Comparison of ENCODE assay signal across 1 mouse cellular context in the genomic region with DNA sequence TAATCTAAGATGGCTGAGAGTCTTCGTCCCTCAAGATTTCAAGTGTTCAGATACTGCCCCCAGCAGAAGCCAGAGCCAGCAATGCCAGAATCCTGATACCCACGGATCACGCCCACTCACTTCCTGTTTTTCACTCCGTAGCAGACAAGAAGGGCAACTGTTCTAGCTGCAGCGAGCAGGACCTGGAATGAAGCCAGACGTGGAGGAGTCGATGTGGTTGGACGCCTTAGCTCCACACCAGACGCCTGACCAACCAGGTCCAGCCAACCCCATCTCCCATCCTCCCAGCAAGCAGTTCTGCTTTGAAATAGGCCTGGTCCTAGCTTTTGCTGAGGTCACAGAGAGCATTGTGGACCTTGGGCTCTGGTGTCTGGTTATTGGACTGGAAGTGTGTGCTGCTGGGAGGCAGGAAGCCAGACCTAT.
TF ChIP-seq lines count a peak whose summit lies in the region.

No protein-coding gene starts in this region.

TF ChIP-seq in MEL, 35 proteins besides CTCF, POLR2A, EP300 and RAD21:
- no peak for TF ChIP-seq ZNF384 (IDR thresholded peaks at IDR 0.05; ENCODE audit: low read depth, low read length)
- no peak; the same call in 1 of the 2 replicates for TF ChIP-seq GATA1 (IDR thresholded peaks at IDR 0.05; ENCODE audit: low read depth, low read length)
- peak; percentile 33; the same call in 1 of the 2 replicates for TF ChIP-seq MXI1 (IDR thresholded peaks at IDR 0.05; ENCODE audit: low read depth, low read length)
- peak; percentile 53; the same call in 1 of the 2 replicates for TF ChIP-seq ETS1 (IDR thresholded peaks at IDR 0.05; ENCODE audit: low read depth, low read length)
- peak; percentile 55; the same call in 1 of the 2 replicates for TF ChIP-seq SIN3A (IDR thresholded peaks at IDR 0.05; ENCODE audit: low read length)
- peak; percentile 57 for TF ChIP-seq TBP (IDR thresholded peaks at IDR 0.05; ENCODE audit: low read depth, low read length)
- TF ChIP-seq TAL1 (IDR thresholded peaks at IDR 0.05; ENCODE audit: low read length) = peak; percentile 12; the same call in 1 of the 2 replicates
- 0 out of 2 replicates have a peak, but pooled peaks have one; percentile 26 for TF ChIP-seq NELFE (IDR thresholded peaks at IDR 0.05; ENCODE audit: low read depth, low read length)
- TF ChIP-seq CHD2 (IDR thresholded peaks at IDR 0.05; ENCODE audit: low read length) = no peak
- TF ChIP-seq MYB (IDR thresholded peaks at IDR 0.05; ENCODE audit: low read depth, low read length) = no peak
- TF ChIP-seq POLR2AphosphoS2 (IDR thresholded peaks at IDR 0.05; ENCODE audit: low read length) = no peak
- no peak for TF ChIP-seq SMC3 (IDR thresholded peaks at IDR 0.05; ENCODE audit: low read depth, low read length)
- TF ChIP-seq RCOR1 (IDR thresholded peaks at IDR 0.05; ENCODE audit: low read depth, low read length) = peak; percentile 78
- TF ChIP-seq MAX (IDR thresholded peaks at IDR 0.05; ENCODE audit: low read length) = peak; percentile 59
- TF ChIP-seq ELF1 (IDR thresholded peaks at IDR 0.05; ENCODE audit: low read depth, low read length) = peak; percentile 68; the same call in 1 of the 2 replicates
- TF ChIP-seq MYC (IDR thresholded peaks at IDR 0.05; ENCODE audit: low read depth, low read length) = peak; percentile 67; the same call in 1 of the 2 replicates
- TF ChIP-seq MAZ (IDR thresholded peaks at IDR 0.05; ENCODE audit: low read depth, low read length) = peak; percentile 79; the same call in 1 of the 2 replicates
- TF ChIP-seq ZMIZ1 (IDR thresholded peaks at IDR 0.05; ENCODE audit: low read depth, low read length) = no peak
- TF ChIP-seq MEF2A (IDR thresholded peaks at IDR 0.05; ENCODE audit: extremely low read depth, insufficient replicate concordance, low read depth, low read length, poor library complexity, severe bottlenecking) = 0 out of 2 replicates have a peak, but pooled peaks have one; percentile 8
- TF ChIP-seq BHLHE40 (IDR thresholded peaks at IDR 0.05; ENCODE audit: borderline replicate concordance, low read depth, low read length) = peak; percentile 43; the same call in 1 of the 2 replicates
- TF ChIP-seq E2F4 (IDR thresholded peaks at IDR 0.05; ENCODE audit: borderline replicate concordance, low read depth, low read length) = no peak
- TF ChIP-seq NRF1 (IDR thresholded peaks at IDR 0.05; ENCODE audit: insufficient read depth, low read depth, low read length, poor library complexity, severe bottlenecking) = no peak
- TF ChIP-seq HCFC1 (IDR thresholded peaks at IDR 0.05; ENCODE audit: low read depth, low read length) = no peak
- no peak for TF ChIP-seq KAT2A (conservative IDR thresholded peaks at IDR 0.05; ENCODE audit: low read depth, low read length)
